Mouse (Mus musculus) stomach, embryonic 15.5 days (tissue): ENCODE results near the gene Slc39a10. TPM values are rescaled to one million over a fixed set of nuclear protein-coding genes. Genes with fewer than 3 reads are reported as not detected.

Experiments
- ATAC-seq: fragments of 200-750 bp; cut with Nextera tagmentation; 2 replicates; pipeline ENCODE4 v1.8.0; 2017; ENCODE audit warnings: low read depth, moderate number of reproducible peaks, moderate TSS enrichment; ENCODE audit not compliant: insufficient read depth, low FRiP score
- H3K27ac ChIP-seq: fragments of 300-500 bp; sonication (generic); 2 replicates; pipeline ENCODE4 v1.5.1; 2015; ENCODE audit warnings: mild to moderate bottlenecking, inconsistent platforms
- H3K27me3 ChIP-seq: fragments of 300-500 bp; sonication (generic); replicated peaks from 2 replicates; pipeline ENCODE4 v1.6.1; 2015; ENCODE audit warnings: inconsistent platforms
- H3K36me3 ChIP-seq: fragments of 300-500 bp; sonication (generic); 2 replicates; pipeline ENCODE4 v1.6.1; 2015; ENCODE audit warnings: inconsistent platforms
- H3K4me1 ChIP-seq: fragments of 300-500 bp; sonication (generic); 2 replicates; pipeline ENCODE4 v1.6.1; 2015; ENCODE audit warnings: inconsistent platforms
- H3K4me2 ChIP-seq: fragments of 300-500 bp; sonication (generic); 2 replicates; pipeline ENCODE4 v1.6.1; 2015; ENCODE audit warnings: mild to moderate bottlenecking, inconsistent platforms
- H3K4me3 ChIP-seq: fragments of 300-500 bp; sonication (generic); replicated peaks from 2 replicates; pipeline ENCODE4 v1.5.1; 2015; ENCODE audit warnings: inconsistent platforms
- H3K9ac ChIP-seq: fragments of 300-500 bp; sonication (generic); 2 replicates; pipeline ENCODE4 v1.6.1; 2015; ENCODE audit warnings: inconsistent platforms
- H3K9me3 ChIP-seq: fragments of 300-500 bp; sonication (generic); 2 replicates; pipeline ENCODE4 v1.6.1; 2016; ENCODE audit warnings: inconsistent platforms
- WGBS: fragments of 180-500 bp; shearing (Covaris S2); methylation state at CpG from one replicate; pipeline ENCODE4 v1.1.7; 2015; 5-methylcytosine and 5-hydroxymethylcytosine counted together
- polyA plus RNA-seq: library from polyadenylated mRNA; unstranded; fragments of >200 nt; fragmentation: Nextera tagmentation; extraction: Ambion mirVana; gene quantifications from 2 replicates; pipeline ENCODE4 v1.2.1, GENCODE M21; 2015

Gene Slc39a10
- polyA plus RNA-seq, 1 experiment from 2014 or later: 41.5 TPM

GRCm38 (mm10) chr1:46902102-46902683 is 9.5 kb upstream of the Slc39a10 start:
- H3K4me3 ChIP-seq: no peak overlapping the region
- H3K4me1 ChIP-seq: no peaks in the 10 kb centered on the region
- 46% methylated on average over 2 of the region's 2 CpGs for WGBS
- no peak overlapping the region for H3K4me2 ChIP-seq
- no peaks in the 10 kb centered on the region for H3K9me3 ChIP-seq
- no peak for ATAC-seq
- H3K9ac ChIP-seq: no peak overlapping the region
- H3K27ac ChIP-seq: no peak overlapping the region
- H3K36me3 ChIP-seq: no peaks in the 10 kb centered on the region
- H3K27me3 ChIP-seq: no peaks in the 10 kb centered on the region

GRCm38 (mm10) chr1:46894281-46894842 is 1.7 kb upstream of the Slc39a10 start:
- H3K9me3 ChIP-seq: no peaks in the 10 kb centered on the region
- peak overlapping the region; percentile 21; the same call in 1 of the 2 replicates for H3K27ac ChIP-seq
- ATAC-seq: no peak
- H3K27me3 ChIP-seq: no peaks in the 10 kb centered on the region
- no peaks in the 10 kb centered on the region for H3K36me3 ChIP-seq
- no peak overlapping the region for H3K9ac ChIP-seq
- H3K4me1 ChIP-seq: no peaks in the 10 kb centered on the region
- WGBS: 21% methylated on average over 7 of the region's 7 CpGs
- no peak overlapping the region for H3K4me3 ChIP-seq
- H3K4me2 ChIP-seq: peak overlapping the region; percentile 19; the same call in 1 of the 2 replicates

GRCm38 (mm10) chr1:46888726-46889125 is 3.9 kb downstream of the Slc39a10 start:
- WGBS: 25% methylated on average over 4 of the region's 4 CpGs
- Histone ChIP-seq H3K27ac (peak overlapping the region; percentile 82), H3K4me2 (0 out of 2 replicates have a peak overlapping the region, but pooled peaks have one; percentile 29), H3K36me3 (no peaks in the 10 kb centered on the region), H3K4me3 (no peak overlapping the region), H3K9ac (no peak overlapping the region), H3K4me1 (peaks cover 5% of the 10 kb centered on the region; the same call in 1 of the 2 replicates), H3K9me3 (no peaks in the 10 kb centered on the region), H3K27me3 (no peaks in the 10 kb centered on the region)
- no peak for ATAC-seq

GRCm38 (mm10) chr1:46888324-46888723 is 4.3 kb downstream of the Slc39a10 start:
- ATAC-seq: peak; percentile 45
- Histone ChIP-seq H3K4me3 (no peak overlapping the region), H3K4me1 (peaks cover 5% of the 10 kb centered on the region; the same call in 1 of the 2 replicates), H3K4me2 (peak overlapping the region; percentile 29; the same call in 1 of the 2 replicates), H3K9ac (no peak overlapping the region), H3K9me3 (no peaks in the 10 kb centered on the region), H3K36me3 (no peaks in the 10 kb centered on the region), H3K27ac (peak overlapping the region; percentile 82), H3K27me3 (no peaks in the 10 kb centered on the region)
- 14% methylated on average over 2 of the region's 2 CpGs for WGBS

- H3K36me3 ChIP-seq: no peaks in the 10 kb centered on the region
- 19% methylated on average over 6 of the region's 6 CpGs for WGBS
- no peak overlapping the region for H3K9ac ChIP-seq
- no peak overlapping the region; the same call in 1 of the 2 replicates for H3K4me3 ChIP-seq
- H3K27ac ChIP-seq: peak overlapping the region; percentile 82
- H3K27me3 ChIP-seq: no peaks in the 10 kb centered on the region
- H3K4me2 ChIP-seq: peak overlapping the region; percentile 29
- H3K4me1 ChIP-seq: peaks cover 5% of the 10 kb centered on the region; the same call in 1 of the 2 replicates
- peak; percentile 74 for ATAC-seq
- H3K9me3 ChIP-seq: no peaks in the 10 kb centered on the region
Observed at GRCm38 (mm10) chr1:46887908-46888307, 4.7 kb downstream of the Slc39a10 start.

- no peaks in the 10 kb centered on the region for H3K36me3 ChIP-seq
- no peak overlapping the region for H3K9ac ChIP-seq
- H3K4me1 ChIP-seq: peaks cover 5% of the 10 kb centered on the region; the same call in 1 of the 2 replicates
- WGBS: 19% methylated on average over 9 of the region's 9 CpGs
- H3K4me2 ChIP-seq: peak overlapping the region; percentile 31; the same call in 1 of the 2 replicates
- H3K4me3 ChIP-seq: no peak overlapping the region
- H3K27ac ChIP-seq: peak overlapping the region; percentile 57; the same call in 1 of the 2 replicates
- H3K27me3 ChIP-seq: no peaks in the 10 kb centered on the region
- ATAC-seq: no peak
- no peaks in the 10 kb centered on the region for H3K9me3 ChIP-seq
Observed at GRCm38 (mm10) chr1:46886091-46886490, 6.6 kb downstream of the Slc39a10 start.

GRCm38 (mm10) chr1:46885231-46885630 is 7.4 kb downstream of the Slc39a10 start:
- peak overlapping the region; percentile 57; the same call in 1 of the 2 replicates for H3K27ac ChIP-seq
- WGBS: 12% methylated on average over 3 of the region's 3 CpGs
- no peaks in the 10 kb centered on the region for H3K36me3 ChIP-seq

GRCm38 (mm10) chr1:46879951-46880350 is 12.7 kb downstream of the Slc39a10 start:
- ATAC-seq: no peak; the same call in 1 of the 2 replicates
- Histone ChIP-seq H3K9me3 (no peaks in the 10 kb centered on the region), H3K4me3 (no peak overlapping the region), H3K4me1 (no peaks in the 10 kb centered on the region), H3K4me2 (no peak overlapping the region), H3K27me3 (no peaks in the 10 kb centered on the region), H3K27ac (no peak overlapping the region), H3K9ac (no peak overlapping the region), H3K36me3 (no peaks in the 10 kb centered on the region)

More at GRCm38 (mm10) chr1:46885231-46885630, 7.4 kb downstream of the Slc39a10 start:
- ATAC-seq: no peak
- peak overlapping the region; percentile 11; the same call in 1 of the 2 replicates for H3K4me2 ChIP-seq
- no peaks in the 10 kb centered on the region for H3K9me3 ChIP-seq
- H3K9ac ChIP-seq: no peak overlapping the region
- H3K4me1 ChIP-seq: peaks cover 5% of the 10 kb centered on the region; the same call in 1 of the 2 replicates
- H3K27me3 ChIP-seq: no peaks in the 10 kb centered on the region
- H3K4me3 ChIP-seq: no peak overlapping the region

- Histone ChIP-seq H3K9ac (no peak overlapping the region), H3K4me1 (no peaks in the 10 kb centered on the region), H3K27me3 (no peaks in the 10 kb centered on the region), H3K9me3 (no peaks in the 10 kb centered on the region), H3K27ac (no peak overlapping the region), H3K4me3 (no peak overlapping the region), H3K4me2 (no peak overlapping the region), H3K36me3 (no peaks in the 10 kb centered on the region)
- 52% methylated on average over 3 of the region's 3 CpGs for WGBS
- no peak for ATAC-seq
Observed at GRCm38 (mm10) chr1:46873770-46874169, 18.9 kb downstream of the Slc39a10 start.

- Histone ChIP-seq H3K27ac (no peak overlapping the region), H3K9ac (no peak overlapping the region), H3K4me2 (no peak overlapping the region), H3K9me3 (no peaks in the 10 kb centered on the region), H3K27me3 (no peaks in the 10 kb centered on the region), H3K36me3 (no peaks in the 10 kb centered on the region), H3K4me1 (no peaks in the 10 kb centered on the region), H3K4me3 (no peak overlapping the region)
- ATAC-seq: no peak
Observed at GRCm38 (mm10) chr1:46869788-46870187, 22.9 kb downstream of the Slc39a10 start.

GRCm38 (mm10) chr1:46864175-46864885 is 28.3 kb downstream of the Slc39a10 start:
- Histone ChIP-seq H3K9ac (no peak overlapping the region), H3K4me1 (no peaks in the 10 kb centered on the region), H3K27ac (no peak overlapping the region), H3K4me2 (no peak overlapping the region), H3K27me3 (no peaks in the 10 kb centered on the region), H3K36me3 (no peaks in the 10 kb centered on the region), H3K9me3 (no peaks in the 10 kb centered on the region), H3K4me3 (no peak overlapping the region)
- ATAC-seq: no peak
- 82% methylated on average over 7 of the region's 7 CpGs for WGBS

GRCm38 (mm10) chr1:46863434-46863833 is 29.2 kb downstream of the Slc39a10 start:
- WGBS: 88% methylated on average over 2 of the region's 2 CpGs
- Histone ChIP-seq H3K27ac (no peak overlapping the region), H3K9me3 (no peaks in the 10 kb centered on the region), H3K4me1 (no peaks in the 10 kb centered on the region), H3K9ac (no peak overlapping the region), H3K27me3 (no peaks in the 10 kb centered on the region), H3K4me3 (no peak overlapping the region), H3K36me3 (no peaks in the 10 kb centered on the region), H3K4me2 (no peak overlapping the region)
- ATAC-seq: no peak
